Mouse (Mus musculus) ES-Bruce4 (cell line): ENCODE results near the gene Speer4d.
"Not testable (repeated sequence)": the region's sequence is repeated elsewhere in the genome, so short reads cannot be mapped to it uniquely, and the experiment has no call there.

Source experiments
- CTCF ChIP-seq: IDR thresholded peaks from one replicate; pipeline ENCODE4 v1.8.1; 2011; ENCODE audit warnings: low read depth, low read length
- EP300 ChIP-seq: IDR thresholded peaks from 2 replicates; pipeline ENCODE4 v1.6.1; 2011; ENCODE audit warnings: low read depth, low read length; ENCODE audit not compliant: insufficient read depth
- POLR2A ChIP-seq: IDR thresholded peaks from one replicate; pipeline ENCODE4 v1.8.1; 2011; ENCODE audit warnings: low read length; ENCODE audit not compliant: insufficient read depth

DNA sequence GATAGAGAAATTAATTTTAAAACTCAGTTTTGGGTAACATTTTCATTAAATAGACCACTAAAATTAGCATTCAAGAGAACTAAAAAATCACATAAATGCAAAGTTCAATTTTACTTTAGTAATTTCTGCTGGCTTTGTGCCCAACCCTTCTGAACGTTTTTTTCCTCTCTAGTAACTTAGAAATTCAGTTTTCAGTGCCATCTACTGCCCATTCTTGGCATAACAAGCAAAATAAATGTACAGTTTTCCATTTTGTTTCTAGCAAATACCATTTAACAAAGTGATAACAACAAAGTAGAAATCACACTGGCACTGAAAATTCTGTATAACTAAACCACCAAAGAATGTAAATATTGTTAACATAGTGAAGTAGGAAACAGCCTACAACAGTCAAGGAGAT, 8.2 kb upstream of the Speer4d start:
- TF ChIP-seq CTCF, POLR2A, EP300: not testable (repeated sequence)
